Mouse (Mus musculus): ENCODE measurements around the gene Tmem186. TPM values are rescaled to one million over a fixed set of nuclear protein-coding genes. Genes with fewer than 3 reads are reported as not detected.

The Tmem186 gene
- total RNA-seq (2021), result 10 to 100 TPM; 10.6 to 11.5 TPM
- long read RNA-seq, experiment 1, transcript Tmem186-201 (2 exons, 3,391 nt), result major isoform, 7 of 12 reads
- long read RNA-seq, experiment 1, partial matches to known transcripts, result 0 of 12 reads
- long read RNA-seq, experiment 1, other reads (novel, unspliced or antisense), result 5 of 12 reads
- long read RNA-seq, experiment 2, partial matches to known transcripts, result 0 of 17 reads
- long read RNA-seq, experiment 2, other reads (novel, unspliced or antisense), result 14 of 17 reads

- DNase-seq (ENCODE audit: low spot score in 2 of 2), result peak; percentile 89 to 94
These were observed at the start of gene Tmem186, which contains the start of gene Pmm2 for GRCm38 (mm10) chr16:8637217-8638051. TSS of gene Tmem186 (minus strand) at chr16:8637712. TSS of gene Pmm2 (plus strand) at chr16:8637674.

GRCm38 (mm10) chr16:8686871-8687535 lies 49.5 kb upstream of the Tmem186 start:
- no peak for DNase-seq (ENCODE audit: low spot score in 2 of 2)

DNA sequence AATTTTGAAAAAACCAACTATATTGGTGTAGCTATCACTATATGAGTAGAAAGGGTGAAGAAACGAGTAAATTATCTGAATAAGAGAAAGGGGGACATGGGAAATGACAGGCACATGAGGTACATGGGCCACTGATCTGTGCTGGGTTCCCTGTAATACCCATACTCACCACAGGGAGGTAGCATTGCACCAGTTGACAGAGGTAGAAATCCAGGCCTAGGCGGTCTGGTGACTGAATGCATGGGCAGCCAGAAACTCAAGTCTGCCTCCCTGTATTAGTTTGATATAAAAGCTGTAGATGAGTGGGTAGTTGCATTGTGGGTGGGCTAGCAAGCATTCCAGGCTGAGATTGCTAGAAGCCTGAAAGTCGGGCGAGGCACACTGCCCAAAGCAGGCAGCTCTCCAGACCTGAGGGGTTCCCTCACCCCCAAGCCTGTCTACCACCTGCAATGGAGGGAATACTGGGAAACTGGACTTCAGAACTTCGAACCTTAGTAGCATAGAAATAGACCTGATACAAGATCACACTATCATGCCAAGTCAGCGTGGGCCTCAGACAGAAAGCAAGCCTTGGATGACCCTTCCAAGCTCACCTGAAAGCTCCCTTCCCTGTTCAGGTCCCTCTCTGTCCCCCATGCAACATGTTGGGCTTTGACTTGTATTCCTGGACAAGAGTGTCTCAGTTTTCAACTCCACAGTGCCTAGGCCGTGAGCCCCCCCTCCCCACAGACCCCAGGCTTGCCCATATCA lies 48.8 kb upstream of the Tmem186 start:
- DNase-seq (ENCODE audit: low spot score in 2 of 2), result peak; percentile 81 to 84

DNA sequence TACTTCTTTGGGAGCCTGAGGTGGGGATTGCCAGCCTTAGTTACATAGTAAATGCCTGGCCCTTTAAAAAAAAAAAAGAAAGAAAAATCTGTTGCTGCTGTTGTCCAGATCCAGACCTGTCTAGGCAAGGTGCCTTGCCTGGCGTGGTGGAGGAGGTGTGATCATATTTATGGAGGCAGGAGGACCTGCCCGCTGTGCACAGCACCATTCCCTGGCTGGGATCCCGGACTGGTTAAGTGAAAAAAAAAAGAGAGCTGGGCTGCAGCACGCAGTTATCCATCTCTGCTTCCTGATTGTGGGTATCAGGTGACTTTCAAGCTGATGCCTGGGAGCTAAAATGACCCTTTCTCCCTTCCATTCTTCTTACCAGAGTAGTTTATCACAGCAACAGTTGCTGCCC lies 47.6 kb upstream of the Tmem186 start:
- no peak for DNase-seq (ENCODE audit: low spot score in 2 of 2)

DNA sequence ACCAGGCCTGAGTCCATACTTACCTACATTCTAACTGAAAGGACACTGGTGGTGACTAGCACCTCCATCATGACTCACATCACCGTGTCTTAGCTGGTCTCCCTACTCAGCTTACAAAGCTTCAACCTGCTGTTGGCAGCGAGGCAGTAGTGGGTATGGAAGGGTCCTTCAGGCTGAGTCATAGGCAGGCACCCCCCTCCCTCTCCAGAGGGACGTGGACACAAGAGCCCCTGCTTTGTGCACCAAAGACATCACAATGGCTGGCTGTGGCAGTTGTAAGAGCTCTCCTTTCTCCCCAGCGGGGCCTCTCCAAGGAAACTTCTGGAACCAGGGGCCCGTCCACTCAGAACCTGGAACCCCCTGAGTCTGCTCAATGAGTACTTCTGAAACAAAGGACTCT lies 43.0 kb upstream of the Tmem186 start, which contains the start of gene Gm5767:
Gene Gm5767 (plus strand): TSS at position 301 of the 400 bp plus-strand sequence.
- DNase-seq (ENCODE audit: low spot score in 2 of 2), result no peak

GRCm38 (mm10) chr16:8679780-8680179 lies 42.3 kb upstream of the Tmem186 start:
- DNase-seq (ENCODE audit: low spot score in 2 of 2), result no peak

GRCm38 (mm10) chr16:8678676-8679075 lies 41.2 kb upstream of the Tmem186 start:
- DNase-seq (ENCODE audit: low spot score in 2 of 2), result no peak

DNA sequence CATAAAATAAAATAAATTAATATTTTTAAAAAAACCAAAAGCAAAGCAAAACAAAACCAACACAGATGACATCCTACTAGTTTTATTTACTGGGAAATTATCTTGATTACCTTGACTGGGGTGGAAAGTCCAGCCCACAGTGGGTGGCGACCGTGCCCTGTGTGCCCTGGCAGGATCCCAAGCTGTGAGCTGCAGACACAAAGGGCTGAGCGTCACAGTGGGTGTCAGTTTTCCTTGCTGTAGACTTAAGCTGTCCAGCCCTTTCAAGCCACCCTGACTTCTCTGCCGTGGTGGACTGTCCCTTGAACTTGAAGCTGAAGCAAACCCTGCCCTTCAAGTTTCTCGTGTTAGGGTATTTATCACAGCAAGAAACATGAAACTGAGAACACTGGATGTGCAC lies 40.5 kb upstream of the Tmem186 start:
- DNase-seq (ENCODE audit: low spot score in 2 of 2), result no peak

GRCm38 (mm10) chr16:8676800-8677199 lies 39.3 kb upstream of the Tmem186 start:
- DNase-seq (ENCODE audit: low spot score in 2 of 2), result peak; percentile 34 to 60

DNA sequence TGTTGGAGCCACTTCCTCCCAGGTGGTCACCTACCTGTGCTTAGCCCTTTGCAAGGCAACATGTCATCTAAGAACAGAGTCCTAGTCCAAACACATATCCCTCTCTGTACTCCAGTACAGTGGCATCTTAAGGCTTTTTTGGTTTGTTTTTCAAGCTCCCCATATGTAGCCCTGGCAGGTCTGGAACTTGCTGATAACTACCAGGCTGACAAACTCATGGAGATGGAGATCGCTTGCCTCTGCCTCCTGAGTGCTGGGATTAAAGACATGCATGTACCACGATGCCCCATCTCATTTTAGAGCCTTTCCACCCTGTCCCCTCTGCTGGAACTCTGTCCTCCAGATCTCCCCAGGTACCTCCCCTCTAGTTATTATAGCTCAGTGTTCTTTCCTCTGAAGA lies 38.7 kb upstream of the Tmem186 start:
- no peak for DNase-seq (ENCODE audit: low spot score in 2 of 2)

DNA sequence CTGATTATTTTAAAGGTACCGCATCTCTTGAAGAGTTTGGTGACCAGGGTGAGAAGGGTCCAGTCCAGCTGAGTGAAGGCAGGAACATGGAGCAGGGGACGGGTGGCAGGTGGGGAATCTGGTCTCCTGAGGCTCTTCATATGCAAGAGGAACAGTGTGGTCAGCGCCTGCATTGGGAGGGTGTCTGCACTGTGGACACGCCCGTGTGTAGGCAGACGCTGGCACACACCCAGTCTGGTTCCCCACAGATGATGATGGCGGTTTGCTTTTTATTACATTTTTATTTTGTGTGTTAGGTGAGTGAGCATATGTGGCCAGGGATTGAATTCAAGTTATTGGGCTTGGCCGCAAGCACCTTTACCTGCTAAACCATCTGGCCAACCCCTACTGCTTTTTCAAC lies 38.0 kb upstream of the Tmem186 start:
- DNase-seq (ENCODE audit: low spot score in 2 of 2), result no peak

- peak; percentile 29 to 64 for DNase-seq (ENCODE audit: low spot score in 2 of 2)
These were observed 36.7 kb upstream of the Tmem186 start for GRCm38 (mm10) chr16:8674165-8674564.

- no peak for DNase-seq (ENCODE audit: low spot score in 2 of 2)
These were observed 35.8 kb upstream of the Tmem186 start for GRCm38 (mm10) chr16:8673343-8673742.

DNA sequence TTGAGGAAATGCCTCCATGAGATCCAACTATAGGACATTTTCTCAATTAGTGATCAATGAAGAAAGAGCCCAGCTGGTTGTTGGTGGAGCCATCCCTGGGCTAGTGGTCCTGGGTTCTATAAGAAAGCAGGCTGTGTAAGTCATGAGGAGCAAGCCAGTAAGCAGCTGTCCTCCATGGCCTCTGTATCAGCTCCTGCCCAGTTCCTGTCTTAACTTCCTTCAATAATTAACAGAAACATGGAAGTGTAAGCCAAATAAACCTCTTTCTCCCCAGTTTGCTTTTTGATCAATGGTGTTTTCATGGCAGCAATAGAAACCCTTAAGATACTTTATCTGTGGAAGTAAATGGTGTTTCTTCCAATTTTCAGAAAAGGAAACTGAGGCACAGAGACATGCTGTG lies 35.3 kb upstream of the Tmem186 start:
- no peak for DNase-seq (ENCODE audit: low spot score in 2 of 2)

GRCm38 (mm10) chr16:8672350-8672687 lies 34.8 kb upstream of the Tmem186 start:
- DNase-seq (ENCODE audit: low spot score in 2 of 2), result no peak

DNA sequence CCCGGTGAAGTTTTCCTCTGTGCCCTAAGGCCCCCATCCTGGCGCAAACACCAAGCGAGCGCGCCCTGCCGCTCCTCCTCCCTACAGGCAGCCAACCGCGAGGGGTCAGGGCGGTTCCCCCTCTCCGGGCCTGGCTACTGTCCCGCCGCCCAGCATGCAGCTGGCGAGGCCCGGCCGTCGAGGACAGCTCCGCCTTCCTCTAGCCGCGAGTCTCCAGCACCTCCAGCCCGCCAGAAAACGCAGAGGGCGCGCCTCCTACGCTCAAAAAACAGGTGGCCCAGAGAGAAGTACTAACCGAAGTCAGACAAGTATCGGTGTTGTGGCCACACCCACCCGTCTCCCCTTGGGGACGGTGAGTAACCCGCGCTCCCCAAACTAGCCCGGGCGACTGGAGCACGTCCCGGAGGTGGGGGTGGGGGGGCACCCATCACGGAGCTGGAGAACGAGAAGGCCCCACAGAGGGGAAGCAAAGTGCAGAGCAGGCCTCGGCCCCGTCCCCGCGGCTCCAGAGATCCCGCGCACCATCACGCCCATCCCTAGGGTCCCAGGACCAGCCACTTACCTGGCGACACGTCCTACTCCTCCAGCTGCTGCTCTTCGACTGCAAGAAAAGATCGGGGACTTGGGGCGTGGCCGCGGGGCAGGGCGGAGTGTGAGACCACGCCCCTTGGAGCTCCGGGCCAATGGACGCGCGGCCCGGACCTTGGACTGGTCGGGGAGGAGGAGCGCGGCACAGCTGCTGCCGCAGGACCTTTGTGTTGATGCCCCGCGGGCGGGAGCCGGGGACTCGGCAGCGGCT lies 34.2 kb upstream of the Tmem186 start, which contains the start of gene Carhsp1:
Gene Carhsp1 (minus strand): TSS at position 605 of the 799 bp plus-strand sequence.
- DNase-seq (ENCODE audit: low spot score in 2 of 2), result peak; percentile 74 to 88

GRCm38 (mm10) chr16:8670041-8671035 lies 32.8 kb upstream of the Tmem186 start:
- DNase-seq (ENCODE audit: low spot score in 2 of 2), result no peak

- DNase-seq (ENCODE audit: low spot score in 2 of 2), result no peak
These were observed 31.9 kb upstream of the Tmem186 start for GRCm38 (mm10) chr16:8669432-8669831.

- no peak for DNase-seq (ENCODE audit: low spot score in 2 of 2)
These were observed 30.9 kb upstream of the Tmem186 start for GRCm38 (mm10) chr16:8668386-8668785.
